Mouse (Mus musculus): ENCODE measurements around the gene Fyn. TPM values are rescaled to one million over a fixed set of nuclear protein-coding genes. Genes with fewer than 3 reads are reported as not detected.

Gene Fyn
- polyA plus RNA-seq, 1 experiment, result 127 TPM

DNA sequence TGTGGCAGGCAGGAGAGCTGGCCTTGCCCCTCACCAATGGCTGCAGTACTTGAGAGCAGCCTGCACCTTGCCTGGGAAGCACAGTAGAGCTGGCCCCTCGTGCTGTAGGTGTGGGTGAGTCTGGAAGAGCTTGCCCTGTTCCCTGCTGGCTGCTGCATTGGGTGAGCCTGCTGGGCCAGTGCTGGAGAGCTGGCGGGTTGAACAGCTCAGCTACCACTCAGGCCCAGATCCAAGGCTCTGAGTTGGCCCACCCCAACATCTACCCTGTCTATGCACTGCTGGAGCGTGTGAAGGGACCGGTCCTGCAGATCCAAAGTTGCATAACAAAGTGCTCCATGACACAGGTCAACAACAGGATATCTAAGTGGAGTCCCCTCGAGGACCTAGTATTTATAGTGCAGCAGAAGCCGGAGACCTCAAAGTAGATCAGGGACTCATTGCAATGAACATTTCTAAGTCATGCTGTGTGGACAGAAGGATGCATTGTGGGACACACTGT, 41.5 kb downstream of the Fyn start:
- DNase-seq (ENCODE audit: extremely low spot score in 1 of 2, low spot score in 1 of 2), result no peak

DNA sequence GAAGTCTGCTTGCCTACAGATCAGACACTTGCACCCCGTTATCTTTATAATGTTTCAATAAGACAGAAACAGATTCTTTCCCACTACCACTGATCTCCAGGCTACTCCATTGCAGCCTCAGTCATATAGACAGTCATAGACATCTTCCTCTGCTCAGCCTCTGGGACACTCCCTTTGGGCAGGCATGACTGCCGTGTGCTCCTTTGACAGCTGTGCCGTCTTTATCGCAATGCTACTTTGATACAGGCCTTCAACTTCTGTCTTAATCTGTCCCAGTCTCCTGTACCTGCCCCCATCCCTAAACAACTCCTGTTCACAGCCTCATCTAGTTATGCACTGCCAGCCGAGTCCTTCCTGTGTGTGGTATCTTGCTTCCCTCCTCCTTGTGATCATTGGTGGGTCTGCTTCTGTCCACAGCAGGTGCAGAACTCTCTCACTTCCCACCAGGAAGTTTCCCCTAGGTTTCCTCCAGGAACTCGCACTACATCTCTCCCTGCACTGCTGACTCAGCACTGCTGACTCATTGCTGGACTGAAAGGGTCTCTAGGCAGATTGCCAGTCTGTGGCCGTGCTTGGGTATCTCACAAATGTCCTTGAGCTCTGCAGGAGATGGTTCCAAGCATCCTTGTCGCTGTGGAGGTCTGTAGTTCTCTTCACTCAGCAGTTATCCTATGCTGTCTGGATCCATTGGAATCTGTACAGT, 43.4 kb downstream of the Fyn start:
- no peak for DNase-seq (ENCODE audit: extremely low spot score in 1 of 2, low spot score in 1 of 2)

DNA sequence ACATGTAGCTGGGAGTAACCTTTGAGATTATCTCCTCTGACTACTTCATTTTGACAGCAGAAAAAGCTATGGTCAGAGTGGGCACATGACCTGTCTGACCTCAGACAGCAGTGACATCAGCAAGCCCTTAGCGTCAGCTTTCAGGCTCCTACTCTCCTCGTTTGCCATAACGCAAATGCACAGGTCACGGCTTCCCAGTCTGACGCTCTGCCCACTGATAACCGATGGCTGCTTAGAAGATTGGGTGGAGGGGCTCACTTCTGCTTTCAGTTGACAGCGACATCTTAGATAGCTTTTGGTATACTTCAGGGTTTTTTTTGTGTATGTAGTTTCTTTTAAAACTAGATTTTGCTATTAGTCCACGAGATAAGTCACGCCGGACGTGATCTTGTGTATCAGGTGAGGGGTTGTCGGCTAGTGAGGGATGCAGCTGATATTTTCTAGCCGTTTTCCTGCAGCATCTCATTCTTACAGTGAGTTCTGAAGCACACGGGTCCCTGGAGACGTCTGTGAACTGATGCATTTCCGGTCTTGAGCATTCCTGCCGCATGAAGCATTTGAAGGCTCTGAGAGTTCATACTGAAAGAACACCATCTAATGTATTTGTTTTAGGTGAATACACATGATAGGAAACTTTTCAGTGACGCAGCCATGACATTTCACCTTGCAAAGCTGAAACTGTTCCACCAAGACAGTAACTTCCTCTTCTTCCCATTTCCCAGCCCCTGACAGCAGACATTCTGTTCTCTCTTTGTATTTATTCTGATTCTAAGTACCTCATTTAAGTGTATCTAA, 44.4 kb downstream of the Fyn start:
- DNase-seq (ENCODE audit: extremely low spot score in 1 of 2, low spot score in 1 of 2), result no peak

DNA sequence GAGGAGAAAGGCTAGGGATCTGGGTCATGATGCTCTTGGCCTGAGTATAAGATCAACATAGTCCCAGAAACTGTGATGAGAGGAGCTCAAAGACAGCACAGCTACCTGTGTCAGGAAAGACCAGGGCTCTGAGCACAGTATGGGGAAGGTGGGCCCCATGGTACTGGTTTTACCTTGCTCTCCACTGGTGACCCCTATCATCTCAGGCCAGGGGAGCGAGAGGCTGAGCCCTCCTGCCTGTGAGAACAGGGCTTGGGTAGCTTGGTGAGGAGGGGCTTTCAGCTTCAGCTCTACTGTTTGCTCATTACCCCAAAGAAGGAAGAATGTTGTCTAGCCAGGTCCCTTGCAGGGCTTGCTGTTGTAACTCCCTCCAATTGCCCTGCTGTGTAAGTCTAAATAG, 45.4 kb downstream of the Fyn start:
- no peak for DNase-seq (ENCODE audit: extremely low spot score in 1 of 2, low spot score in 1 of 2)

DNA sequence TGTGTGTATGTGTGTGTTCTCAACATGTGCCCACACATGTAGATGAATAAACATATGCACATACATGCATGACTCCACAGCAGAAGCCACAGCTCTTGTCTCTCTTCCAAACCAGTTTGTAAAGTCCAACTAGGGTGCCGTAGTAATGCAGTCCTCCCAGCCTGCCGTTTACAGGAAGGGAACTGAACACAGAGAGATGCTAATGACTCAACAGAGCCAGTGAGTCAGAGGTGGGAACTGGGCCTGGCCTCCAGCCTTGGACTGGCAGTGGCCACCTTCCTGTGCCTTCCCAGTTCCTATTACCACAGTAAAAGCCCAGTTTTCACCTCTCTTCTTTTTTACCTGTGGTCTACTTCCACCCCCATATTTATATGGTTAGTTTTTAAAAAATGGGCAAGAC, 46.9 kb downstream of the Fyn start:
- DNase-seq (ENCODE audit: extremely low spot score in 1 of 2, low spot score in 1 of 2), result peak in 1 of 2 experiments; percentile 36

DNA sequence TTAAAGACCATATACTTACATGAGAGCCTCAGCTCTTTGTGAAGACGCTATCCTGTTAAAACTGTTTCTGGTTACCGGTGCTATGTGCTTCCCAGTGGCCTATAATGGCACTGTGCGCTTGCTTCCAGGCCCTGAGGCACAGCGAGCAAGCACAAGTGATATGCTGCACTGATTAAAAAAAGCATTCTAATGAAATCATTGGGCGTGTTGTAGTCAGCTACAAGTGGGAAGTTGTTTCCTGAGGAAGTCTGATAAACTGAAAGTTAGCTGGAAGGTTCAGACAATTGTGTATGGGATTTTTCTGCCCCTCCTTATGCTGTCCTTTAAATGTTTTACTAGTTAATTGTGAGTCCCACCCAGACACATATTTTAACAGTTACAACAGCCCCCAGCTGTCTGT, 49.0 kb downstream of the Fyn start:
- no peak for DNase-seq (ENCODE audit: extremely low spot score in 1 of 2, low spot score in 1 of 2)

DNA sequence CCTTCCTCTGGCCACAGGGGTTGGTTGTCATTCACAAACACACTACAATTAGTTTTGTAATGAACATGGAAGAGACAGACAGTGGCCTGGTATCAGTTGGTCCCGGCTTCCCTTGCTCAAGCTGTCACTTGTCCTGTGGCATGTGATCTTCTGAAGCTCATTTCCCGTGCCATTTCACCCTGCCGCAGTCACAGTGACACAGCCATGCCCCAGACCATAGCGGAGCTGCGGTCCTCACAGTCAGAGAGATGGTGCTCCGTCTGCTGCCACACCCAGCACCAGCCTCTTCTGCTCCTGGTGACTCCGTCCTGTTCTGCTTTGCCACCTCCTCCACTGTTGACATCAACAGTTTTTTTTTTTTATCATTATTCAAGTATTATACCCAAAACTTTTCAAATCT, 49.7 kb downstream of the Fyn start:
- DNase-seq (ENCODE audit: extremely low spot score in 1 of 2, low spot score in 1 of 2), result no peak

DNA sequence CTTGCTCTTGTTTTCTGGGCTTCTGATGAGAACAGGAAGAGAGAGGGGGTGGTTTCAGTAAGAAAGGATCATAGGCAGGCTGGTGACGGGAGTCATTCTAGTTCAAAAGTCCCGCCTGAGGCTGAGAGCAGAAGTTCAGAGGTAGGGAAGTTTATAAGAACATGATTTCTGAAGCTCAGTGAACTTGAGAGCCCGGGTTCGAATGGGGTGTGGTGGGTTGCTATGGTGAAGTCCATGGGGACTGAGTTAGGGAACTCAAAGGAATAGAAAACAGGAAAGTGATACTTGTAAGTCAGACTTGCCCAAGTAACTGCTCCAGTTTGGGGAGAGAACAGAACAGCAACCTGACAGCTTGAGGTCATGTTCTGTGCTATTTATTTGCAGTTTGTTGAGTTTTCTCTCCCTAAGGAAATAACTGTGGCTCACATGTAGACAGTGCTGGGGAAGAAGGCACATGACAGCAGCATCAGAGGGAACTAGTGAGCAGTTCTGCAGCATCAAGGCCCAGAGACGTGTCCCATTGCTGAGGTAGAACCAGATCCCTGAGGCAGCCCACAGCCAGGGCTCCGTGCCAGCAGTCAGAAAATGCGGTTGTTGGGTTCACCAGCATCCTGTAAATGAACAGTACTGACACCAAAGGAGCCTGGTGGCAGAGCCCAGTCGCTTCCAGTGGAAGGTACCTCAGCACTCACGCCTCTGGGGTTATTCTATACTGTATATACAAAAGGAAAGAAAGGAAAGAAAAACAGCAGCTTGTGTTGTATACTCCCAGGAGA, 52.4 kb downstream of the Fyn start:
- no peak for DNase-seq (ENCODE audit: extremely low spot score in 1 of 2, low spot score in 1 of 2)

DNA sequence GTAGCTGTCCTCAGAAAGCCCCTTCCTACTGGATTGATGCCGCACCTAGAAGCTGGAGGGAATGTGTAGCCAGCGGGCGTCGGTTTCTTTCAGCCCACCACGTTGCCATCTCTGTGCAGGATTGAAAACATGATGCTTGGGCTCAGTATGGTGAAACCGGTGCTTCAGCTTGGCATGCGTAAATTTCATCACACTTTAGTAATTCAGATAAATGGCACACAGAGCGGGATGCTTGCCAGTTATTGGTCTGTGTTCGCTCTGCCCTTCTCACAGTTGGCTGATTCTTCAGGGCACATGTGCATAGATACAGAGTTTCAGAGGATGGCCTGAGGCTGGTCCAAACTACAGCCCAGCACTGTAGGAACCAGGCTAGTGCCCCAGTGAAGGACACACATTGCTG, 53.1 kb downstream of the Fyn start:
- no peak for DNase-seq (ENCODE audit: extremely low spot score in 1 of 2, low spot score in 1 of 2)

DNA sequence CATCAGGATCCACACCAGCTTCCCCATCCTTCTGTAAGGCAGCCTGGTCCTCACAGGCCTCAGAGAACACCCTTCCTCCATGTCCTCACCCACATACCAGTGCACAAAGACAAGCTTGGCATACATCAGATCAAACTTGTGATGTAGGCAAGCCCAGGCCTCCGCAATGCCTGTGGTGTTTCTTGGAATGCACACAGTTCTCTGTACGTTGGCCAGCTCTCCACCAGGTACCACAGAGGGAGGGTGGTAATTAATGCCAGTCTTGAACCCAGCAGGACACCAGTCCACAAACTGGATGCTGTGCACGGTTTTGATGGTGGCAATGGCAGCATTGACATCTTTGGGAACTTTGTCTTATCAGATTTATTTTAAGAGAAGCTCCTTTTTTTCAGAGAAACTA, 56.0 kb downstream of the Fyn start:
- no peak for DNase-seq (ENCODE audit: extremely low spot score in 1 of 2, low spot score in 1 of 2)

DNA sequence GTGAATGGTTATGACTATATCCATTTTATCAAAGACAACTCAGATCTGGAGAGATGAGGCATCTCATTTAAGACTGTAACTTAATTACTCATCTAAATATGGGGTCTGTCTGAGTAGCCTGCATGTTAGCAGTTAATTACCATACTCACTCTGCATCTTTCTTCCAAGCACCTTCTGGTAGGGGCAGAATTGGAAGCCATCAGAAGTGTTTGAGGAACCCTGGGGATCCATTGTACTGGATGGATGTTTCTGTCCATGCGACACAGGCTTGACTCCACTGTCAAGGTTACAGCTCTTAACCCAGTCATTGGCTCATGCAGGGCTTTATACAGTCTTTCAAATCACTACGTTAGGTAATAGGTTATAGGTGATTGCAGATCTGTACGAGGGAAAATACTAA, 57.4 kb downstream of the Fyn start:
- DNase-seq (ENCODE audit: extremely low spot score in 1 of 2, low spot score in 1 of 2), result no peak

DNA sequence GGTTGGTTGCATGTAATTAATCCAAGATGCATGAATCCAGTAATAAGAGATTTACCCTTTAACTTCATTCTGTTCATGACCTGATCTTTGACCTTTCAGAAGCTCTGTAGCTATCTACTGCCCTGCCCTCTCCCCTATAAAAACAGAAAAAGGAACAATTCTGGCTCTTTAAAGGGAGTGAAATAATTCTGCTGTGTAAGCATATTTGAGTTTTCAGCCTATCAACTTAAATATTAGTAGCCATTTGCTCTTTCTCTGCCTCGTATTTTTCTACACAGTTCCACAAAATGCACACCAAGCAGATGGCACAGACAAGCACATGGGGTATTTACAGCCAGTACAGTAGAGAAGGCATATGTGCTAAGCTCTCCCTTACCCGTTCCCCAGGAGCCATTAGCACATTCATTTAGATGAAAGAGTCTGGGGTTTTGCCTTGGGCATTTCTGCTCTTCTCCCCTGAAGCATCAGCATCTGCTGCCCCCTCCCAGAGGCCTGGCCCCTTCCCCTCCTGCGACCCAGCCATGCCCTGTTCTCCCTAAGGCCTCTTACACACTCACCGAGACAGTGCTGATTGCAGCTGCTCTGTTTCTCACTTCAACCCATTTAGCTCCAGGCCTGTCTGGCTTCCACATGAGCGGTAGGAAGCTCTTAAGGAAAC, 58.3 kb downstream of the Fyn start:
- DNase-seq (ENCODE audit: extremely low spot score in 1 of 2, low spot score in 1 of 2), result no peak

DNA sequence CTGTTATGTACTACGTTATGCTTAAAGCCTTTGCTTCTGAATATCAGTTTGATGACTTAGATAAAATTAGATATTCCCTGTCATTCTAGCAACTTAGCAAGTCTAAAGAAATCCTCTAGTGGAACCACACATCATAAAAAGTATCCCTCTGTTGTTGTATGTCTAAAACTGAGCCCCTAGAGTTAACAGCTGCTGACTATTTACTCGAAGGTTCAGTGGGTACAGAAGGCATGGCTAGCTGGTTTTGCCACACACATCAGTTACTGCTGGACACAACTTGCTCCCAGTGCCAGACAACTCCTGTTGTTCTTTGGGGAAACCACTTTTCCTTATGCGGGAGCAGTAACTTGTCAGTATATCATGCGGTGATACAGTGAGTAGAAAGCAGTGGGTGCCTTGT, 61.0 kb downstream of the Fyn start:
- DNase-seq (ENCODE audit: extremely low spot score in 1 of 2, low spot score in 1 of 2), result no peak

DNA sequence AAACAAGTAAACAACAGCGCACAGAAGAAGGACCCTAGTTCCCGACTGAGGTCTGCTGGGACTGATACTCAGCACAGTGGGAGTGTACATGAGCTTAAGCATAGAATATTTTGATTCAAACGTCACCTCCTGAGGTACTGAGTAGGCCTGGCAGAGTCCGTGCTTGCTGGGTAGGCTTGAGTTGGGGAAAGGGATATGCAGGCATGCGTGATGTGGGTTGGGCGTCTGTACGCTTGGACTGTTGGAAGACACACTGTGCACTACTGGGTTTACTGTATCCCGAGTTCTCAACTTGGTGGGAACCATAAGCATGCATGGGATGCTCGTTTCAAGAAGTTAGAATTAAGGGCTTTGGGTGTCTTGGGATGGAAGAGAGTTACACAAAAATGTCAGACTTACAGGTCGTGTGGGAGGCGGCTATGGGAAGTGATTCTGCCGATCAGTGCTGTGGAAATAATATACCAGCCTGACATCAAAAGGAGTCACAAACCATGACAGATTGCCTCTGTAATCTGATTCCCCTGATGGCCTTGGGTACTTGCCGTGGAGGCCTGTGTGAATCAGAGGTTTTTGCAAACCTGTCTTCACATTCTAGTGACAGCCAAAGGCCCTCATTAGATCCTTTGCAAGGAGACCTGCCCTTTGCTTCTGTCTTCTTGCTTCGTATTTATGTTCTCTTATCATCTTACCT, 61.6 kb downstream of the Fyn start:
- DNase-seq (ENCODE audit: extremely low spot score in 1 of 2, low spot score in 1 of 2), result no peak

DNA sequence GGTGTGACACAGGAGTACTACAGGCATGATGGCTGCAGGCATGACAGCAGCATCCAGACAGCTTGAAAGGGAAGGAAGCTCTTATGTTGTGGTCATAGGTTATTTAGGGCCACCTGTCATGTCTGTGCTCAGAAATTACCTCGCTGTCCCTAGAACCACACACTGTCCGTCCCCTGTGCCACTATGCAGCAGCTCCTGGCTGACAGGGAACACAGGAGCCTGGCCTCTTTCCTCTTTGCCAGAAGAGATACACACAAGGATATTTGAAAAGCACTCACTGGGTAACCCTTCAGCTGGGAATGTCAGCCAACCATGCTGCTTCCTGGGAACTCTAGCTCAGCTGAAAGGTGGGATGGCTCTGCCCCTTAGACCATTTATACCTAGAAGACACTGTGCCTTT, 62.6 kb downstream of the Fyn start:
- no peak for DNase-seq (ENCODE audit: extremely low spot score in 1 of 2, low spot score in 1 of 2)

DNA sequence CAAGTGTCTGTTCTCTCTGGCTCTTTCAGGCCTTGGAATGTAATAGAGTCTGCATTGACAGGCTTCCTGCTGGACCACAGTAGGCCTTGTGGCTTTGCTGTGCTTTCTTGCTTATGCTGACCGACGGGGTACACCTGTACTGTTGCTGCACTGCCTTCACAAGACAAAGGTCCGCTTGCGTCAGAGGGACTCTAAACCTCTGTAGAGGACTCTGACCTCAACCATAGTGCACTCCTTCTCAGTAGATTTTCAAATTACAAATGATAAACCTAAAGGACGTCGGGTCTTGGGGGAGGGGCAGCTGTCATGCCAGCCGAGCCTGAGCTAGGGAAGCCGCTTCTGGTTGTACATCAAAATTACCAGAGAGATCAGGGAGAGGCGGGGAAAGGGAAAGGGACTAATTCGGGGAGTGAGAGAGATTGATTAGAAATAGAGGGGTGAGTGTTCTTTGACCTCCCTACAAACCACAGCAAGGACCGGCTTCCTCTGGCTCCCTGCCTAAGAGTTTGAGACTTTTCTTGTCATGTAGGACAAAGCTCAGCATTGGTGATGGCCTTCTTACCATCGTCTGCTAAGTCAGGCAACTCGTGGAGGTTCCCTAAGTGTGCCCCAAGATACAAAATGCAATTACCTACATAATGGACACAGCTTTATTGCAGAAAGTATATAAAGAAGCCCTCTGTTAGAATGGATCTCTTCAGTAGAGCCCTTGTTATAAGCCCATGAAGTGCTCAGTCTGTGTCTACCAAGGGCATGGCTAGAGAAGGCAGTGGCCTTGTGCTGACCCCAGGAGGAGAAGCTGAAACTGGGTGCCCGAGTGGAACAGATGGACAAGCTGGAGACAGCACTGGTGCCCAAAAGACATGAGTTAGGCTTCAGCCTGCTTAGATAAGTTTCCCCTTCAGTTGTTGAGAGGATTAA, 64.3 kb downstream of the Fyn start:
- no peak for DNase-seq (ENCODE audit: extremely low spot score in 1 of 2, low spot score in 1 of 2)

DNA sequence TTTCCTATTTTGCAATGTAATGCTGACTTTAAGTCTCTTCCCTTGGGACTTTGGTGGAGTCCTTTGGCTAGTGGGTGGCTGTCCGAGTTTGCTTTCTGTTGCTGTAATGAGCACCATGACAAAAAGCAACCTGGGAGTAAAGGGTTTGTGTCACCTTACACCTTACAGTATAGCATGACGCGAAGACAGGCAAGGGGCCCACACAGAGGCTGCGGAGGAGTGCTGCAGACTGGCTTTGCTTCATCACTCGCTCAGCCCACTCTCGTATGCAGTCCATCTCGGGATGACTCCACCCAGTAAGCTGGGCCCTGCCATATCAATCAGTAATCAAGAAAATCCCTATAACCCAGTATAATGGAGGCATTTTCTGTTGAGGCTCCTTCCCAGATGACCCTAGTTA, 65.2 kb downstream of the Fyn start:
- DNase-seq (ENCODE audit: extremely low spot score in 1 of 2, low spot score in 1 of 2), result no peak

DNA sequence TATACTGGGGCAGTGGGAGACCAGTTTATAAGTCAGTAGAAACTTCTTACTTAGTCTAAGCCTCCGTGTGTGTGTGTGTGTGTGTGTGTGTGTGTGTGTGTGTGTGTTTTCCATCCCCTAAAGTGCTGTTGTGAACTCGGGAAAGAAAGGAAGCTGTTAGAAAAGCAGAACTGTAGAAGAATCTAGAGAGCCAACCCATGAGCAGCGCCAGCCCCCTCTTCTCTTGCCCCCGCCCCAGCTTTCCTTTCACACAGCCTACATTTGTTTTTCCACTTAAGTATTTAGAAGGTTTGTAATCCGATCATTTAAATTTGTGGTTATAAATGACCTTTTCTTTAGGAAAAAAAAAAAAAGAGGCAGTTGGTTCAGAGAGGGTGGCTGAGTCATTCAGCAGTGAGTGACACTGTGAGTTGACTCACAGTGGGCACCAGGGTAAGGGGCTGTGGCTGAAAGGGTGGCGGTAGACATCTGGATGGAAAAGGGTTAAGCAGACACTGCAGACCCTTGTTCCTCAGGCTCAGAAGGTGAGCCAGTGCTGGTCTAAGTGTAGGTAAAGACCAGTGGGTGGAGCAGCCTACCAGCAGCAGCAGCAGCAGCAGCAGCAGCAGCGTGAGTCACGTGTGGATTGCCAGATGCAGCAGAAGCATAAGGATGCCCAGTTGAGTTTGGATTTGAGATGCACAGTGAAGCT, 66.2 kb downstream of the Fyn start:
- DNase-seq (ENCODE audit: extremely low spot score in 1 of 2, low spot score in 1 of 2), result no peak

DNA sequence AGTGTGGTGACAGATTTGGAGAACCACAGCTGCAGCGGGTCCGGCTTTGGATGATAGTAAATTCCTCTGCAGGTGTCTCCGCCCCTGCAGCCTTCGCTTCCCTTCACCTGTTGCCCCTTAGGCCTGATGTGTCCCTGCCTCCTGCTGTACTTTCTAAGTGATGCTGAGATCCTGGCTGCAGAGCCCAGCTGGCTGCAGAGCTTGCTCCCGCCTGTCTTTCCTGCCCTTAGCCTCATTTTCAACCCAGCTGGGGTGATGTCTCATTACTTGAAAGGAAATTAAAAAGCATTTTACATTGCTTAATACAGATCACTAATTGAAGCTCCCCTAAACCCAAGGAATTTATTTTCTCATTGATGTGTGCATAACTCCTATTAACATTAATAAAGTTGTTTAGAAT, 70.2 kb downstream of the Fyn start:
- DNase-seq (ENCODE audit: extremely low spot score in 1 of 2, low spot score in 1 of 2), result no peak

Measured in frontal cortex, adult 2 months (tissue).